Mouse (Mus musculus) retina, postnatal 1 day (tissue): ENCODE results near the gene Mgll.

ENCODE experiments used
- DNase-seq: peaks from one replicate; pipeline ENCODE4 v3.0.0-alpha.2; 2012

The Mgll gene

DNA sequence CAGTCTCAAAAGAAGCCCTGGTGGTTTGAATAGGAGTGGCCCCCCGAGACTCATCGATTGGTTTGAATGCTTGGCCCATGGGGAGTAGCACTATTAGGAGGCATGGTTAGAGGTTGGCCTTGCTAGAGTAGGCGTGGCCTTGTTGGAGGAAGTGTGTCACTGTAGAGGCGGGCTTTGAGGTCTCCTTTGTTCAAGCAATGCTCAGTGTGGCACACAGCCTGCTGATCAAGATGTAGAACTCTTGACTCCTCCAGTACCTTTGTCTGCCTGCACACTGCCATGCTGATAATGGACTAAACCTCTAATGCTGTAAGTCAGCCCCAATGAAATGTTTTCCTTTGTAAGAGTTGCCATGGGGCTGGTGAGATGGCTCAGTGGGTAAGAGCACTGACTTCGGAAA lies 108.5 kb downstream of the Mgll start:
- peak; percentile 39 for DNase-seq

DNA sequence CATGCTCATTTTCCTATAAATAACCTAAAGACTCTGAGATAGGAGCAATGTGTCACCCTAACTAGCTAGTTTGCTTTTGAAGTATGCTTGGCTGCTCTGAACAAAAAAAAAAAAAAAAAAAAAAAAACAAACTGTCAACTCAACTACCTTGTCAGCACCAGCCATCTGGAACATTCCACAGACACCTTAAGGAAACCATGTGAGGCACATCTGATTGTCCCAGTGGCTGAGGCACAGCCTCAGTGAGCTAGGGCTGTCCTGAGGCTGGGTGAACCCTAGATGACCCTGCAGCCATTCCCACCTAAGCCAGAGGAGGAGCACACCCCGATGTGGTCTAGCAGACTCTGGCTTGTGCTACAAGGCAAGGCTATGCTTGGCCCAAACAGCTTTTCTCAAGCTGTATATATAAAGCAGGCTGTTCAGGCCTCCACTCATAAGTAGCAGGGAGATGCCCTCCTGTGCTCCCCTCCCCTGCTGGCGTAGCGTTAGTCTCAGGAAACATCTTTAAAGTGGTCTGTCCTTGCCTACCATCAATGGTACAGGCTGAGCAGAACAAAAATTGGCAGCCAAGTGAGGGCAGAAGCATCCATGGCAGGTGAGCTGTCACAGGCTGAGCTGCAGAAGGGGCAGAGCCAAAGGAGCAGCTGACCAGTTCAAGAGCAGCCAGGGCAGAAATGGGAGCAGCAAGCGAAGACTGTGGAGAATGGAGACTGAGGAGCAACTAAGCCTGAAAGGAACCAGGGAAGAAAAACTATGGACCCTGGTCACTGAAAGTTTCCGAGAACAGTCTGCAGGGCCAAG lies 109.3 kb downstream of the Mgll start:
- DNase-seq = no peak

DNA sequence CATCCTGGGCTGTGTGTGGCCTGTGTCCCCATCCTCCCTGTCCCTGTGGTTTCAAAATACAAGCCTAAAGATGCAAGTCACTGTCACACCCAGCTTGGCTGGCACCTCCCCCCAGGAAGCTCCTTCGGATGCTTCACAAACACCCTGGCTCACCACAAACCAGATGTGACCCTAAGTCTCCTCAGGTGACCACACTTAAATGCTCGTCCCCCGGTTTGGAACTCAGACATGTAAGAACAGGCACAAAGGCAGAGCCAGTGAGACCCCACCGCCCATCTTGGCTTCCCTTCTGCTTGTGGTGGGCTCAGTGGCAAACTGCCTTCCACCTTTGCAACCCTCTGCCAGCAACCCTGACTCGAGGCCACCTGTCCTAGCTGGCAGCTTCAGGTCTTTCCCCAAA lies 110.8 kb downstream of the Mgll start:
- DNase-seq = no peak

DNA sequence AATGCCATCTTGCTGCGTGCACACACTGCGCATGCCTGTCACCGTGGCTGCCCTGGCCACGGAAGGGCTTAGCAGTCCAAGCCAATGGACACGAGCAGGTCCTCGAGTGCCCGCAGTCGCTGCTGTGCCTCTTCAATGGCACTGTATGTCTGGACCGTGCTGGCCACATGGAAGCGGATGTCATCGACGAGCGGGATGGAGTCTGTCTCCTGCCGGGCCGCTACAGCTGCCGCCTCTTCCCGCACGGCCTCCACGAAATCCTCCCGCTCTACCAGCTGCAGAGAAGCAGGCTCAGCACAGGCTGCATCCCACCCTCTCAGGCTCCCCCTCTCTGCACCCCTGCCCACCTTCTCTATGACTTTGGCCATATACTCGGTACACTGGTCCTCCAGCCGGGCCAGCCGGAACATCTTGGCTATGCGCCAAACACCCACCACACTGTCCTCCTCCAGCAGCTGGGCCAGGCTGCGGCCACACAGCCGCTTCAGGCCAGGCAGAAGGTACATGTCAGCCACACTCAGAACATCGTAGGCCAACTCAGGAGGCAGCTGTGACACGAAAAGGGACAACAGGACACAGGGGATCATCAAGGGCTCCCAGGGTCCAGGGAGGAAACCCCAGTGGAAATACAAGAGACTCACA lies 112.1 kb downstream of the Mgll start:
- no peak for DNase-seq

DNA sequence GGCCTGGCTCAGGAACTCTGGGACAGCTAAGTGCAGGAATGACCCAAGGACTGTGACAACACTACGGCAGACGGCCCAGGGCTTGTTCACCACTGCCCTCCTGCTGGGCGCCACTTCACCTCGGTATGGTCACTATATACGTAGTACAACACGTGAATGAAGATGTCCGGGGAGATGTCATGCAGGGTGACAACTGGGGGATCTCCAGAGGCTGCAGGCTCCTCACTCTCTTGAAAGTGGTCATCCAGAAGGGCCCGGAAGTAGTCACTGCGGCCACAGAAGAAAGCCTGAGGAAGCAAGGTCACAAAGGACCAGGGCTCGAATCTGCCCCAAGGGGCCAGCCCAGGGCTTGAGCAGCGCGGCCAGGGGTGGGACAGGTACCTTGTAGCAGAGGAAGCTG lies 113.8 kb downstream of the Mgll start:
- no peak for DNase-seq

DNA sequence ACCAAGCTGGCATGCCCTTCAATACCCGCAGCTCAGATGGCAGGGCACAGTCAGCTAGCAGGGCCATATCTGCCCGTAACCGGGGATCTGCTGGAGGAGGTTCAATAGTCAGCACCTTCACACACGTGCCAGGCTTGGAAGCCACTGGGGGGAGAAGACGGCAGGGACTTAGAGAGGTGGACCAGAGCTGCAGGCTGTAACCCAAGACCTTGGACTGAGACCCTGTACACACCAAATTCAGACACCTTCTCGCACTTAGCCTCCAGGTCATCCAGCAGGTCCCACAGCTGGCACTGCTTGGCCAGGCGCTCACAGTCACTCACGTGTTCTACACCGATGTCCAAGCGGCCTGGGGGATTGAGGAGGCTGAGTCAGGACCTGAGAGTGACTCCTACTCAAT lies 114.4 kb downstream of the Mgll start:
- DNase-seq = no peak

DNA sequence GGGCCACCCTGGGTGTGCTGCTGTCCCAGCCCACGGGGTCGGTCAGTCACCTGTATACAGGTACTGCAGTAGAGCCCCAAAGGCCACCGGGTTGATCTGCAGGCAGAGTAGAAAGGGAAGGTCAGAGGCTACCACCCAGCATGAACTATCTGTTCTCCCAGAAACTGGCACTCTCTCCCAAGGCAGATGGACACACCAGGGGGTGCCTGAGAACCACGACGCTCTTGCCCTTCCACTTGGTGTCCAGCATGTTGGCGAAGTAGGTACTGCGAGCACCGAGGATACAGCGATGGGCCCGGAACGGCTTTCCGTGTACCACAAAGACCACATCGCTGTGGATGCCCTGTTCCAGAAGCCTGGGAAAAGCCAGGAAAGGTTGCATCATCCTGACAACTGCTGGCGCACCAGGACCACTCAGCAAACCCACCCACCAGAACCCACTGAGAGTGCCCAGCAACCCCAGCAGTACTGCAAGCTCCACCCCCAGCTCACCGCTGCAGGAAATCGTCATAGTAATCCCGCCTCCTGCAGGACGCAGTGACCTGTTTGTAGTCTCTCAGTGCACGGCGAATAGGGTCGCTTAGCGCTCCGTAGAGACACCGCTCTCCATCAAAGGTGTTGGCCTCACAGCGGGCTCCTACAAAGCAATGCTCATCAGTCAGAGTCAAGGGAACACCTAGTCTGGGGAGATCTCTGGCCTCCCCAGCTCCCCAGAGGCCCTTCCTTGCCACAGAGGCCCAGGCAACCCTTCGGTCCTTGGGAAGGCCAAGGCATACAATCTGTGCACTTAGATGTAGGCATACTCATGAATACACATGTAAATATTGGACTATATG lies 115.1 kb downstream of the Mgll start:
- DNase-seq = no peak

DNA sequence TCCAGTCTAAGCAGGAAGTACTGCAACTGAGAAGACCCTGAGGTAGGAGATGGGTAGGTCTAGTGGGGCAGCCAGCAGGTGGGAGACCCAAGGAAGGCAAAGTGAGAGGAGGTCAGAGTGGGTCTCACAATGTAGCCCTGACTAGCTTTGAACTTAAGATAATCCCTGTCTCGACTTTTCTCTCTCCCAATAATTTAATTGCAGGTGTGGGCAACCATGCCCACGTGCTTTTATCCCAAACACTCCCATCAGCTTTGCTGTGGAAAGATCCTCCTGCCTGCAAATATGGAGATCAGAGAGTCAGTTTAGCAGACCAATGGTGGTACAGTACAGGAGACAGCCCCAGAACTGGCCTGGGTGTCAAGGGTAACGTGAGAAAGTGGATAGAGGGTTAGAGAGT lies 116.0 kb downstream of the Mgll start:
- DNase-seq = no peak

DNA sequence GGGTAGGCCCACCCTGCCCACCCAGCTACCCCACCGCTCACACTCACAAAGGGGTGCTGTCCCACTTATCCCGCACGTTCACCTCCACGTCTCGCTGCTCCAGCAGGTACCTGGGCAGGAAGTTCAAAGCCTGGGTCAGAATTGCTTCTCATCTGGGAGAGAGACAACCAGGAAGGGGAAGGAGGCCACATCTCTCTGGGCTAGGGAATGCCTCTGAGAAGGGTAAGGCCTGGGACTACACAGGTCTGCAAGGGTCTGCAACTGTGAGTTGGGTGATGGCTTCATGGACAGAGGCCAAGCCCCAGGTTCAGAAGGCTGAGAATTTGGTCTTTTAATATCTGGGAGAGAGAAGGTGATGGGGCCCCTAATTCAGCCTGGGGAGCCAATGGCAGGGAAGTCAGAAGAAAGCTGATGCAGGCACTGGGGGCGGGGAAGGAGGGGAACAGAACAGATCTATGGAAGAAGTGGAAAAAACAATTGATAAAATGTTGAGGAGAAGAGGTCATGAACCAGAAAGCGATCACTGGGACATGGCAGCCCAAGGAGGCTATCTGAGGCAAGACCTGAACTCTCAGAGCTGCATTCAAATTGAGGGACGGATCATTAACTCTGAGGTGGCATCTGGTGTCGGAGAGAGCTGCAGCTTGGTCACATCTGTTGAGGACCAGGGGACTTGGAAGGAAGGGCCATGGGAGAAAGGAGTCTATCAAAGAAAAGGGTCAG lies 116.7 kb downstream of the Mgll start:
- DNase-seq = no peak

DNA sequence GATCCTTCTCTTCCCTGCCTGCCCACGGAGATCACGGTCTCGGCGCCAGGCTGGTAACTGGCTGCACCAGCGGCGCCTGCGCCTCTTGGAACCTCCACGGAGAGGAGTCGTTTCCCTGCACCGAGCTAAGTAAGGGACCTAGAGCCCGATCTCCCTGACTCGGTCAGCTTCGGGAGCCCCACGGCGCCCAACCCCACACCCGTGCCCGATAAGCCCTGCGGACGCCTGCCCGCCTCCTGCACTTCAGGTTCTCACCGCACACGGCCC lies 117.2 kb downstream of the Mgll start:
- DNase-seq = no peak

DNA sequence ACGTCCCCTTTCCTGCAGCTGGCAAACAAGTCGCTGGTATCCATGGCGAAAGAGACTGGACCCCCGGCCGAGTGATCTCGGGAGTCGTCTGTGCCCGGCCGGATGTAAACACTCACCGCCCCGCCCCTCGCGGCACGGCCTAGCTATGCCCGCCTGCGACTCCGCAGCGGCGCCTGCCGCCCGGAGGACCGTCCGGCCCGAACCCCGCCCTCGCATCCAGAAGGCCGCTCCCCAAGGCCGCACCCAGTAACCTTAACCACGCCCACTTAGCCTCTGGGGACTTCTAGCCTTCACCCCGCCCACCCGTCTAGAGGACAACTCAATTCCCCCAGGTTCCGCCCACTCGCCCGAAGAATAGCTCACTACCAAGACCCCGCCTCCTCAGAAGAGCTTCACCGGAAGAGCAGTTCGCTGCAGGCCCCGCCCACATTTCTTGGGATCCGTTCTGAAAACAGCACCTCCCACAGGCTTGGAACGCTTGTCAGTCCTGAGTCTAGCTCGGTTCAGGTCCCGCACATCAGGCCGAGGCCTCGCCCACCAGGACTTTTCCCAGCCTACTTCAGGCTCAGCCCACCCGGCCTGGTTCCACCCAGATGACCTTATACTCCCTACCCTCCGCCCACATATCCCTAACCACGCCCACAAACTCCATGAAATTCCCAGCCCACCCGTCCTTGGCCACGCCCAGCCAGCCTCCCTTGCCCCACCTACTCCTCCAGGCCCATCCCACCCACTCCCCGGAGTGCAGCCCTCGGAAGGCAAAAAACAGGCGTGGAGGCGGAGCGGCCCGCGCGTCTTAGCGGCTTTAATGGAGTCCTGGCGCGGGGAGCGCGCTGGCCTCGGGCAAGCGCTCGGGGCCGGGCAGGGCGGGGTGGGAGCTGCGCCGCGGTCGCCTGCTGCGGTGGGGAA lies 117.8 kb downstream of the Mgll start, which contains the start of gene Abtb1:
Gene Abtb1 (minus strand): TSS at position 204 of the 909 bp plus-strand sequence.
- peak; percentile 100 for DNase-seq

DNA sequence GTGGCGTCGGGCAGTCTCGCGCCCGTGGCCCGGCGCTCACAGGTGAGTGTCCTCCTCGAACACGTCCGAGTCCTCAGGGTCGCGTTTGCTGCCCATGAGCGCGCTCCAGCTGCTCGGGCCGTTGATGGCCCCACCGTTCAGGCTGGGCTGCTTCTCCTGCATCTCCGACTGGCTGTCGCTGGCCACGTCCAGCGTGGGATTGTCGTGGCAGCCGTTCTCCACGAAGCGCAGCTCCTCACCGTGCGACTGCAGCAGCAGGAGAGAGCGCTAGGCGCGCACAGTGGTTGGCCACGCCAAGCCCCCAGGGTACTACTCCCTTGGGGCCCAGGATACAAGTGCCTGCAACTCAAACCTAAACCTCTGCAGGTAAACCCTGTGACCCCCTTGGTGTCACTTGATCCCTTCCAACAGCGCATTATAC lies 118.5 kb downstream of the Mgll start:
- no peak for DNase-seq

DNA sequence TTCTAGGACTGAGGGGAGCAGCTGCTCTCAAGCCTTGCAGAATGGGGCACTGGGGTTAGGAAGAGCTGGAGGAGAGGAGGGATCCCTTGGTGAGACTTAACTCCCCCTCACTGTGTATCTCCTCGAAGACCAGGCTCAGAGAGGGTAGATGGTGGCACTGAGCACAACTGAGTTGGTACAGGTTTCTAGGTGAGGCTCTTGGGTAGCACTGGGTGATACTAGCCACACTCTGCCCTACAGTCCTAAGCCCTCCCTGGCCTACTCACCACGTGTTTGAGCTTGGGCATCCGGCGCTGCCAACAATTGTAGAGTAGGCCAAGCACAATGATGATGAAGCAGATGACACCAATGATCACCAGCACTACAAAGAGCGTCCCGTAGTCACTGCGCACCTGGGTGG lies 119.0 kb downstream of the Mgll start:
- no peak for DNase-seq

DNA sequence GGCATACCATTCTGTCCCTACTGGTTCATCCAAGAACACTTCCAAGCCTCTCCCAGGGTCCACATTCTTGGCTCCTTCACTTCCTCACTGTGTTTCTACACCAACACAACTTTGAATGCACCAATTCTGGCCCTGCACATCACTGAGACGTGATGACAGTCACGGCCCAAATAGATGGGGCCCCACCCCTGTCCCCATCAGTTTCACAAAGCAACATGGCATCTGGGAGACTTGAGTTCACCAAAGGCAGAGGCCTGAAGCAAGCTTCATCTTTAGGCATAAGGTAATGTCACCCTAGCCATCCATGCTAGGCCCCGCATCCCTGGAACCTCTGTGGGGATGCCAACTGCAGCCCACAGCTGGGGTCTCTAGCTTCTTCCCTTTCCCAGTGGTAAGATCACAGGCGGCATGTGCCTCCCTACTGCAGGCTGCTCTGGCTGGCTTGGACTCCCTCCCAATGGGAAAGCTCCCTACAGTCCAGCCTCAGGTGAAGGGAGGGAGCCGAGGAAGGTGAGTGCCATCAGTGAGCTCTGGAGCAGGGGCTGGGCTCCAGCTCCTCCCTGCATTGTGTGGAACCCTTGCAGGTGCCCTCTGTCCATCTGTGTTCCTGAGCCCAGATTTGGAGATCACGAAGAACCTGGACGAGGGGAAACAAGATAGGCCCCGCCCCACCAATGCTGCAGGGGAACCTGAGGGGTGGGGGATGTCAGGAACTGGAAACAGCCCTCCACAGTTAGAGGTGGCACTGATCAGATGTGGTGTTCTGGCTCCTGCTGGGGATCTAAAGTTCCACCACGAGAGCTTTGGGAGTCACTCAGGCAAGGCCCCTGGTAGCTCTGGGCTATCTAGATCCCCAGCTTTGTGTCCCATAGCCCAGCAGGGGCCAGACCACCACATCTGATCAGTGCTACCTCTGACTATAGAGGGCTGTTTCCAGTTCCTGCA lies 119.8 kb downstream of the Mgll start:
- DNase-seq = no peak

DNA sequence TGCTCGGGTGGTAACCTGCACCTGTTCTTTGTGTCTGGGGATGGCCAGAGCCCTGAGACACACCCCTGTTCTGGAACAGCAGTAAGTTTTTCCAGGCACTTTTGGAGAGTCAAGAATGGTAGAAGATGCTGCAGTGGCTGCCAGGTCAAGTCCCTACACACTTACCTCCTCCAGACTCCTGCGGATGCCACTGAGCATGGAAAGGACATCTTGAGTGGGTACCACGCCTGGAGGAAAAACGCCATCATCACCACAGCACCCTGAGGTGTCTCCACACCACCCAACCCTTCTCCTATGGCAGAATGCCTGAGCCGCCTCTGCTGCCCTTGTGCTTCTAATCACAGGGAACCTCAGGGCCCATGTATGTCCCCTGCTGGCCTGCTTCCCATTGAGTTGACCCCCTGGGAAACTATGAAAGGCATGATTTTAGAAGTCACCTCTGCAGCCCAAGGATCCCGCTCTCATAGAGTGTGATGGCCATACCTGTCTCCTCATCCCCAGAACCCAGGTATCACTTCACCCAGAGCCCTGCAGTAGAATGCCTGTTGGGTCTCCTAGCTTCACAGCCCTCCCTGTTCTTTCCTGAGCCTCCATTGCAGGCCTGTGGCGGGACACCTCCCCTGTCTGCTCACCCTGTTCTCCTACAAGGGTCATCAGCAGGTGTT lies 120.8 kb downstream of the Mgll start:
- DNase-seq = no peak

DNA sequence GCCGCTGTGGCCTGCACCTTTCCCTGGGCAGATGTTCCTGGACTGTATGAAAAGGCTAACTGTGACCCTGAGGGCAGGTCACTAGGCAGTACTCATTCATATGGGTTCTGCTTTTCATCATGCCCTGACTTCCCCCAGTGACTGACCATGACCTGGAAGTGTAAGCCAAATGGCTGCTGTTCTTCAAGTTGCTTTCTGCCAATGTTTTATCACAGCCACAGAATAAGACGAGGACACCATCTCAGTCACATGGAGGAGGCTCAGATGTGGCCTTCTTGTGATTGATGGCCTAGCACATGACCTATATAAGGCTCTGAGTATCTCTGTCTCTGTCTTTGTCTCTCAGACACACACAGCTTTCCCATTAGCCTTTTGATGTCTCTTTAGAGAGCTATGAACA lies 123.4 kb downstream of the Mgll start:
- DNase-seq = no peak

DNA sequence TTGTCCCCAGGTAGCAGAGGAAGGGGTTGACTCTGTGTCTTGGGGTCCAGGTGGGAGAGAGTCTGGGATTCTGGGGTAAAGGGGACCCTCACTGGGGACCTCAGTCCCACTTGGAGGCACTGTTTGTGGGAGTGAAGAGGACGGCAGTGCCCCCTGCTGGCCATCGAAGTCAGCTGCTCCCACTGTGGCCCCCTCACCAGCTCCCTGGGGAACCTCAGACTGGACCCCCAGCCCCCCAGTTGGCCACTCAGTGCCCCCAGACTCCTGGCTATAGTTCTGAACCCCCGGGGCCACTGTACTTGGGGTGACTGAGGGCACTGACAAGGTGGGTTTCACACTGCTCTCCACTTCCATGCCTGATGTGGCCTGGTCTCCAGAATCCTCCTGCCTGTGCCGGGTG lies 125.1 kb downstream of the Mgll start:
- DNase-seq = no peak

DNA sequence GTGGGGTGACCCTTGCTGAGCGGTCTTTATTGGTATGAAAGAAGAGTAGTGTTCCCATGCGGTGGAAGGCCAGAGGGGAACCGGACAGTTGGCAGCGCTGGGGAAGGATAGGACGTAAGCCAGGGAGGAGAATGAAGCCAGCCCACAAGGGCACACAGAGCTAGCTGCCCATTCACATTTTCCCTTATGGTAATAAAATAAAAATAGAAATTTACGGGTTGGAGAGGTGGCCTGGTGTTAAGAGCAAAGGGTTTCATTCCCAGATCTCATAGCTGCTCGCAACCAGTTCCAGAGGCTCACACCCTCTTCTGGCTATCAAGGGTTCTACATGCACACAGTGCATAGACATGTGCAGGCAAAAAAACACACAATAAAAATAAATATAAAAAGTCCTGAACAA lies 125.8 kb downstream of the Mgll start:
- no peak for DNase-seq

DNA sequence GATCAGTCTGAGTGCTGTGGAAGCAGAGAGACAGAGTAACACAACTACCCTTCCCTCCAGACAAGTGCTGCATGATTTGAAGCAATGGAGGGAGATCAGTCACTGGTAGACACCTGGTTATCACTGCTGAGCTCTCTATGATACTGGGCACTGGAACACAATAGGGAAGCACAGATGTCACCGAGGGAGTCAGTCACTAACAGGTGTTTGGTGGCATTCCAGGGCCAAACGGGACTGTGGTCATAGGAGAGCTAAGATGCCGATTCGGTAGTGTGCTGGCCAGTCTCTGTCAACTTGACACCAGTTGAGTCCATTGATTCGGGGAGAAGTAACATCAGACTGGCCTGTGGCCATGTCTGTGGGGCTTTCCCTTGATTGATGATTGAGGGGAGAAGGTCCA lies 130.3 kb downstream of the Mgll start:
- no peak for DNase-seq

DNA sequence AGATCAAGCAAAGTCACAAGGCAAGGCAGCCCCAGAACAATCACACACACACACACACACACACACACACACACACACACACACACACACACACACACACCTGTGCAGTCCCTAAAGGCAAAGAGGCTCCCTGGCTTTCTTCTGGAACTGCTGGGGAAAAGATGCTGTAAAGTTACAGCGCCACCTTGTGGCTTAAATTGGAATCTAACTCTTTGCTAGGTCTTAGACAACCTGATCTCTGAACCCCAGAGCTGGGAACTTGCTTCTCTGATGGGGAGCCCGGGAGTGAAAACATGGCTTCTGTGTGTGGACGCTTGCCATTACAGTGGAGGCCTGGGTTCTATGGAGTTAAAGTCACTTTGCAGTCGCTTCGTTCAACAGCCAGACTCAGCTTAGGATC lies 131.4 kb downstream of the Mgll start:
- peak; percentile 85 for DNase-seq
